Mouse (Mus musculus) large intestine, adult 2 months (tissue): ENCODE measurements at regions not wholly inside any gene's neighbourhood (a gene's known extent, or its start where the extent isn't known, plus 50 kb on each side); places are given as distances from the start of the nearest gene placed in this dataset.

Experiments
- DNase-seq: peaks from one replicate; pipeline ENCODE4 v3.0.0-alpha.2; 2012; ENCODE audit warnings: low read depth, low spot score
- WGBS: fragments of 180-500 bp; shearing (Covaris S2); methylation state at CpG from one replicate; pipeline ENCODE4 v1.1.7; 2018; 5-methylcytosine and 5-hydroxymethylcytosine counted together

GRCm38 (mm10) chr8:56202342-56202741, 92.0 kb upstream of the Hpgd start:
- DNase-seq, result no peak
- 53% methylated on average over 4 of the region's 4 CpGs for WGBS

- no peak for DNase-seq
- WGBS, result 77% methylated on average over 3 of the region's 3 CpGs
Observed at GRCm38 (mm10) chr8:56211922-56212635, 82.3 kb upstream of the Hpgd start.

GRCm38 (mm10) chr8:56218837-56219236, 75.5 kb upstream of the Hpgd start:
- DNase-seq, result no peak

GRCm38 (mm10) chr8:56219391-56219790, 75.0 kb upstream of the Hpgd start:
- 65% methylated on average over 1 of the region's 1 CpGs for WGBS
- DNase-seq, result peak; percentile 25

GRCm38 (mm10) chr8:56223010-56223409, 71.4 kb upstream of the Hpgd start:
- 46% methylated on average over 3 of the region's 3 CpGs for WGBS
- peak; percentile 47 for DNase-seq

- no peak for DNase-seq
- WGBS, result 87% methylated on average over 8 of the region's 8 CpGs
Observed at GRCm38 (mm10) chr8:56230645-56231330, 63.6 kb upstream of the Hpgd start.

GRCm38 (mm10) chr8:56231930-56232329, 62.5 kb upstream of the Hpgd start:
- 94% methylated on average over 3 of the region's 3 CpGs for WGBS
- DNase-seq, result no peak

GRCm38 (mm10) chr8:56232552-56232951, 61.8 kb upstream of the Hpgd start:
- WGBS, result 57% methylated on average over 3 of the region's 3 CpGs
- DNase-seq, result no peak

- WGBS, result 81% methylated on average over 5 of the region's 5 CpGs
- DNase-seq, result no peak
Observed at GRCm38 (mm10) chr8:56233816-56234215, 60.6 kb upstream of the Hpgd start.

GRCm38 (mm10) chr8:56234238-56234637, 60.1 kb upstream of the Hpgd start:
- DNase-seq, result no peak
- 94% methylated on average over 2 of the region's 2 CpGs for WGBS

- WGBS, result 62% methylated on average over 3 of the region's 3 CpGs
Observed at GRCm38 (mm10) chr8:56243330-56243729, 51.1 kb upstream of the Hpgd start.

More at GRCm38 (mm10) chr8:56243330-56243729, 51.1 kb upstream of the Hpgd start:
- DNase-seq, result no peak
